Mouse (Mus musculus) erythroblast, embryonic 14.5 days (primary cell): ENCODE measurements around the gene AA467197.

ENCODE experiments used
- GATA1 ChIP-seq: IDR thresholded peaks from 2 replicates; pipeline ENCODE4 v1.6.1; 2012; ENCODE audit warnings: low read length, inconsistent platforms, mixed read lengths
- TAL1 ChIP-seq: IDR thresholded peaks from 3 replicates; pipeline ENCODE4 v1.6.1; 2012; ENCODE audit warnings: low read length, inconsistent platforms, mixed read lengths

DNA sequence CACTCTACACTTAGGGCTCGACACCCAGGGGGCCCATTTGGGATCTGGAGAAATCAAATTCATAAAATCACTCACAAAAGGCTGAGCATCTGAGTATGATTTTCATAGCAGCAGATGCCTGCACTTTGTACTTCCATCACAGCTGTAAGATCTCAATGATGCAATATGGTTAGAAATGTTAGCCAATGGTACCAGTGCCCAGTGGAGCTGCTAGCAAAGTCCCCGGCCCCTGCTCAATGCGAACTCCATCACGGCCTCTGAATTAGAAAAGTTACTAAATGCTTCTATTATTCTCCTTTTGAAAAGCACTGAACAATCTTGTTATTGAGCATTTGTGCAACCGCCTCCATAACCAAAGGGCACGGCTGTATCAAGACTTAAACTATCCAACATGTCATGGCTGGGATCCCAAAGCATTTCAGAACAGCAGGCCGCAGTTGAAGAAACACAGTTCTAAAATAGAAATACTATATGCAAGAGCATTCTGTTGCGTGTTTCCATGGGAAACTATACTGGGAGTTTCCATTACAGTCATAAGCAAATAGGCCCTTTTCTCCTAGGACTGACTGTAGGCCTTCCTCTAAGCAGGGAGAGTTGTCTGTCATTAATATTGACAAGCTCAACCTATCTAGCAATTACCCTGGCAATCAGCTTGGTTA, 48.8 kb upstream of the AA467197 start:
- TF ChIP-seq TAL1: no peak
- TF ChIP-seq GATA1: no peak
